Mouse (Mus musculus): ENCODE measurements around the gene Gpr142. TPM values are rescaled to one million over a fixed set of nuclear protein-coding genes. Genes with fewer than 3 reads are reported as not detected.

Gpr142 gene
- total RNA-seq (2023) = not detected in 4 replicates

DNA sequence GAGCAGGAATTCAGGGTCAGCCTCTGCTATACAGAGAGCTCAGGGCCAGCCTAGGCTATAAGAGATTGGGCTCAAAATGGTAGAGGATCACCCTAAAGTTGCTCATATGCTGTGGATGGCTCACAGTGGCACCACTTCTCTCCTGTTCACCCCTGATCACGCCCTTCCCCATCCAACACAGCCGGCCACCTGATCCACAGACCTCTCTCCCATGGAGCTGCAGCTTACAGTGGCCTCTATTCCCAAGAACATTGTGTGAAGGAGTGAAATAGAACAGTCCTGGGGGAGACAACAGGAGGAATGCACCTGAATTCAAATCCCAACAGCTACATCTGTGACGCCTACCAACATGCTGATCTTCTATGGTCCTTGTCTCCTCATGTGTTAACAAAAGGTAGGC is at the start of gene Gpr142:
Gene Gpr142 (plus strand): TSS at position 301 of the 400 bp plus-strand sequence.

DNA sequence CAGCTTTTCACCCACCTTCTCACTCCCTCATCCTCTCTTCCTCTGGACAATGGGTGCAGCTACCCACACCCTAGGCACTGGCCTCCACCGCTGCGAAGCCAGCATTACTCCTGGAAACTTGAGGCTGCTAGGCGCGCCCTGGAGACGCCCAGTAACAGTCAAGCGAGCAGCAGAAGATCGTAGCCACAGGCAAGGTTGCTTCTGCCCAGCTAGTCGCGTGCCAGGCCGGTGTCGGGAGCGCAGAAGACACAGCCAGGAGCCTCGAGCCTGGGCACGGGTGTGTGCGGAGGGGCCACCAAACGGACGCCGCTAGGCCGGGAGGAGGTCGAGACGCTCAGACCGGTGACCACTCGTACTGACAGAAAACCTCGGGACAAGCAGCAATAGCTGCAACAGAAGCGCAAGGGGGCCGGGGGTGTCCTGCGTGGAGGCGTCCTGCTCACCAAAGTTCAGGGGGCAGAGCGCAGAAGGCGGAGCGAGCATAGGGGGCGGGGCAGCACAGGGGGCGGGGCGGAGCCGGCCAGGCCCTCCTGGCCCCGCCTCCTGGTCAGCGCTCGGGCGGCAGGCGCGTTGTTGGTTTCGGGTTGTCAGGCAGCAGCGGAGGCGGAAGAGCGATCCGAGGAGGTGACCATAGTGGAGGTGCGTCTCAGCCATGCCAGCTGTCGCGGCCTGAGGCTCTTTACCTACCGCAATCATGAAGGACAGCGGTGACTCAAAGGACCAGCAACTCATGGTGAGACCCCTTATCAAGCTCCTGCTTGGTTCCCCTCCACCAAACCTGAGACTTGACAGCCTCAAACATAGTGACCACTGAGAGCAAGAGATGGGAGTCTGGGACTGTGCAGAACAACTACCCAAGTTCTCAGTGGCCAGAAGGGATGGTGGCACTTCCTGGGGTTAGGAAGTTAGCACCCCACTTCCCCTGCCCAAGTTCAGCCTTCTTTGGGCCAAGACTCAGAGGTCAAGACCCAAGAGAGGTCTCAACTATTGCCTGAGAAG is 33.6 kb upstream of the Gpr142 start, which contains the start of gene Kif19a:
Gene Kif19a (plus strand): TSS at position 569 of the 999 bp plus-strand sequence.

DNA sequence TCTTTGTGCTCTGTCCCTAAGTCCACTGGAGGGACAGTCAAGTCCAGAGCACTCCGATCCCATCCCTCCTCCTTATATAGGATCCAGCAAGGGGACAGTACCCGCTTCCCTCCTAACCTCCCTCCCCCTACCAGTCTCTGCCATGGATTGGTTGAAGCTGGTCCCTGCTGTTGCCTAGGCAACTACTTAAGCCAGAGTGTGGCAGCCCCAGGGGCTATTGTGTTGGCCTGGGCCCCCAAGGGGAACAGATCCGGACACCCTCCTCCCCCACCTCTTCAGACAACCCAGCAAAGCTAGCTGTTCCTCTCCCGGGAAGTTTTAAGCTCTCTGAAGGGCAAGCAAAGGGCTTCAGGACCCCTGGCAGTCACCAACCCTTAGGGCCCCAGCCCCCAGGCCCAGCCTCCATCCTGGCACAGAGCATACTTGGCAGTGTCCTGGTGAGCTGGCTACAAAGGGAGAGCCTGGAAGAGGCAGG is 2.8 kb upstream of the Gpr142 start, which contains the start of gene Btbd17:
Gene Btbd17 (minus strand): TSS at position 98 of the 475 bp plus-strand sequence.

DNA sequence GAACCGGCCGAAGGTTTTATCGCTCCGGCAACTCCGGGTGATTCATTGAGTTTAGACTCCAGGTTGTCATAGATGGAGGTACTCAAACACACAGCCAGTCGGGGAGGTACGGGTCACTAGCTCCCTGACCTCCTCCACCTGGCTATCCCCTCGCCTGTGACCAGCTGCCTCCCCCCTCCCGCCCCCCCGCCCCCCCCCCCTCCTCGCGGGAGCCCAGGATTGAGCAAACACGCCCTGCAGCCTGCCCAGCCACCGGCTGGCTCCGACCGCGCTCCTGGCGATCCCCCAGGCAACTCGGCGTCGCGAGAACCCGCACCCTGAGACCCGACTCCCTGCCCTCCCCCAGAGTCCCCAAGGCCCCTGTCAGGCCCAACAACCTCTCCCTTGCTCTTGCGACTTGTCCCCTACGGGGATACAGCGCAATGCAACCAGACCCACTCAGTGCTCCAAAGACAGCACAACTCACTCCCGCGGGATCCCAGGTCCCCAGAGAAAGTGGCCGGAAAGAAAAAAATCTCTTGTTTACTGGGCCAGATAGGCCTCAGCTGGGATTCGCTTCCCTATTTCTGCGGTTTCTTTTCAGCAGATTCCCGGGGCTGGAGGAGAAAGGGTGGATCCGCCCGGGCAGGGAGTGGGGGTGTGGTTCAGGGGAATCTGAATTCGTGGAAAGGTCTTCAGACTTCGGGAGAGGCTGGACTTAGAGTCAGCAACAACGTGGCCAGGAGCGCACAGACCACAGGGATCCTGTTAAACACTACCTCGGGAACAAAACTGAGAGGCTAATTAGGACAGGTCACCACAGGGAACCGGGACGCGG is 51.9 kb downstream of the Gpr142 start, which contains the start of gene Gprc5c:
Gene Gprc5c (plus strand): TSS at position 701 of the 817 bp plus-strand sequence.

Other genes with a start within 250 kb of the Gpr142 start
- gene Rpl38, start 130.4 kb upstream of the Gpr142 start, total RNA-seq (2023) = 2,009 to 2,242 TPM (median 2,147 TPM) in 4 replicates
- 2.2 to 4.9 TPM (median 3.2 TPM) in 4 replicates for gene Ttyh2, start 123.5 kb upstream of the Gpr142 start, total RNA-seq (2023)
- 0.95 TPM in 1 of 4 replicates, not detected in the others for gene Dnaic2, start 71.5 kb upstream of the Gpr142 start, total RNA-seq (2023)
- 4.1 to 5.1 TPM (median 5.0 TPM) in 4 replicates for gene Kif19a, start 33.5 kb upstream of the Gpr142 start, total RNA-seq (2023)
- gene Btbd17, start 3.0 kb upstream of the Gpr142 start, total RNA-seq (2023) = not detected in 4 replicates
- gene Gprc5c, start 52.2 kb downstream of the Gpr142 start, total RNA-seq (2023) = 0.19 to 1.4 TPM (median 0.21 TPM) in 3 of 4 replicates, not detected in the other
- 0.63 to 0.91 TPM (median 0.76 TPM) in 4 replicates for gene Cd300a, start 91.1 kb downstream of the Gpr142 start, total RNA-seq (2023)
- not detected in 4 replicates for gene Cd300lb, start 135.5 kb downstream of the Gpr142 start, total RNA-seq (2023)
- not detected in 4 replicates for gene Cd300c, start 170.2 kb downstream of the Gpr142 start, total RNA-seq (2023)
- 0.36 to 0.66 TPM (median 0.46 TPM) in 4 replicates for gene Cd300ld, start 191.0 kb downstream of the Gpr142 start, total RNA-seq (2023)
- gene Cd300c2, start 203.0 kb downstream of the Gpr142 start, total RNA-seq (2023) = 0.66 to 1.5 TPM (median 1.0 TPM) in 4 replicates
- not detected in 4 replicates for gene Cd300ld2, start 217.3 kb downstream of the Gpr142 start, total RNA-seq (2023)
- not detected in 4 replicates for gene Cd300ld4, start 228.1 kb downstream of the Gpr142 start, total RNA-seq (2023)
- gene Cd300ld5, start 238.8 kb downstream of the Gpr142 start, total RNA-seq (2023) = not detected in 4 replicates
- gene Cd300ld3, start 249.5 kb downstream of the Gpr142 start, total RNA-seq (2023) = 1.2 TPM in 1 of 4 replicates, not detected in the others

All from B cell, adult 62 days (primary cell).